22 mouse cellular contexts compared by ENCODE assay signal in genomic region chr9:120593383-120594101, GRCm38 (mm10). TPM values are rescaled to one million over a fixed set of nuclear protein-coding genes. Genes with fewer than 3 reads are reported as not detected.
DNase-seq lines count a peak whose midpoint lies in the region; ATAC-seq and TF ChIP-seq lines count a peak whose summit lies in the region.
"Had no signal": no experiment of that assay in that cellular context is flagged by ENCODE, and none has a peak within 500 bp of the region (broad histone marks: within the 10 kb centered on the region; RNA-seq: fewer than 3 reads in every experiment).

No protein-coding gene starts in this region.

- no peak overlapping the region for H3K9ac ChIP-seq in kidney, embryonic 16.5 days (replicated peaks; ENCODE audit: low read length)
- H3K9ac ChIP-seq in embryonic facial prominence, embryonic 15.5 days, result no peak overlapping the region
- H3K9ac ChIP-seq: forebrain, embryonic 15.5 days; heart, embryonic 15.5 days; limb, embryonic 12.5 days; liver, embryonic 14.5 days; midbrain, embryonic 15.5 days had no signal

- peaks cover 3% of the 10 kb centered on the region; the same call in 1 of the 2 replicates for H3K4me1 ChIP-seq in kidney, embryonic 16.5 days (ENCODE audit: insufficient read depth, low read length)
- H3K4me1 ChIP-seq in G1E (ENCODE audit: insufficient read depth, low read depth, low read length), result peaks cover 15% of the 10 kb centered on the region
- 0 out of 2 replicates have a peak, but pooled peaks cover 4% of the 10 kb centered on the region for H3K4me1 ChIP-seq in embryonic facial prominence, embryonic 15.5 days
- H3K4me1 ChIP-seq in hindbrain, embryonic 10.5 days (replicated peaks), result peaks cover 24% of the 10 kb centered on the region

- WGBS in kidney, embryonic 16.5 days, result 33% methylated on average over 9 of the region's 9 CpGs
- WGBS in embryonic facial prominence, embryonic 15.5 days, result 43% methylated on average over 9 of the region's 9 CpGs
- 41% methylated on average over 9 of the region's 9 CpGs for WGBS in hindbrain, embryonic 10.5 days

- H3K27me3 ChIP-seq in kidney, embryonic 16.5 days (ENCODE audit: insufficient read depth, low read length), result no peaks in the 10 kb centered on the region
- peaks cover 20% of the 10 kb centered on the region for H3K27me3 ChIP-seq in G1E (ENCODE audit: insufficient read depth, low read length)
- H3K27me3 ChIP-seq in embryonic facial prominence, embryonic 15.5 days, result 0 out of 2 replicates have a peak, but pooled peaks cover 3% of the 10 kb centered on the region
- H3K27me3 ChIP-seq in hindbrain, embryonic 10.5 days (ENCODE audit: insufficient read depth, poor library complexity, severe bottlenecking), result 0 out of 2 replicates have a peak, but pooled peaks cover 2% of the 10 kb centered on the region
- H3K27me3 ChIP-seq: forebrain, embryonic 15.5 days; limb, embryonic 12.5 days; midbrain, embryonic 15.5 days had no signal

- peak; percentile 47; the same call in 1 of the 2 replicates for ATAC-seq in kidney, embryonic 16.5 days (ENCODE audit: low FRiP score, low TSS enrichment)
- peak; percentile 36; the same call in 1 of the 2 replicates for ATAC-seq in G1E (ENCODE audit: extremely low read depth, insufficient number of reproducible peaks, low FRiP score, poor library complexity, severe bottlenecking)
- peak; percentile 46; the same call in 1 of the 2 replicates for ATAC-seq in embryonic facial prominence, embryonic 15.5 days (ENCODE audit: insufficient number of reproducible peaks, low FRiP score, low TSS enrichment, low read depth)
- ATAC-seq: forebrain, embryonic 15.5 days; midbrain, embryonic 15.5 days had no signal

- no peaks in the 10 kb centered on the region for H3K9me3 ChIP-seq in kidney, embryonic 16.5 days (ENCODE audit: low read length)
- H3K9me3 ChIP-seq in G1E (replicated peaks), result no peaks in the 10 kb centered on the region
- H3K9me3 ChIP-seq in embryonic facial prominence, embryonic 15.5 days (replicated peaks), result no peaks in the 10 kb centered on the region
- H3K9me3 ChIP-seq in hindbrain, embryonic 10.5 days, result no peaks in the 10 kb centered on the region
- H3K9me3 ChIP-seq: forebrain, embryonic 15.5 days; heart, embryonic 15.5 days; limb, embryonic 12.5 days; midbrain, embryonic 15.5 days had no signal

- no peaks in the 10 kb centered on the region for H3K36me3 ChIP-seq in kidney, embryonic 16.5 days (ENCODE audit: insufficient read depth, low read length)
- H3K36me3 ChIP-seq in G1E (replicated peaks), result no peaks in the 10 kb centered on the region
- H3K36me3 ChIP-seq in embryonic facial prominence, embryonic 15.5 days, result no peaks in the 10 kb centered on the region
- H3K36me3 ChIP-seq in hindbrain, embryonic 10.5 days, result no peaks in the 10 kb centered on the region
- H3K36me3 ChIP-seq: forebrain, embryonic 15.5 days; heart, embryonic 15.5 days; limb, embryonic 12.5 days; midbrain, embryonic 15.5 days had no signal

- no peak for TF ChIP-seq CTCF in G1E (IDR thresholded peaks at IDR 0.05; ENCODE audit: low read depth, low read length)

- DNase-seq in kidney, adult 8-10 months, result no peak
- peak; percentile 43 for DNase-seq in 3134 (ENCODE audit: extremely low read depth, insufficient read length, low spot score)
- DNase-seq in G1E (ENCODE audit: low spot score), result no peak
- no peak for DNase-seq in spleen, adult 18-20 months
- DNase-seq in embryo, embryonic 10.5 days (ENCODE audit: low spot score), result no peak
- DNase-seq in hindbrain, embryonic 10.5 days (ENCODE audit: low spot score), result no peak
- DNase-seq: adrenal gland, postnatal 25 days; cerebellum, adult 2 months; gastrocnemius, adult 2 months; heart, adult 18-20 months; kidney, adult 2 months; retina, postnatal 1 day; right cerebral cortex, postnatal 4 days had no signal

- peak overlapping the region; percentile 35; the same call in 1 of the 2 replicates for H3K27ac ChIP-seq in kidney, embryonic 16.5 days (ENCODE audit: low read length)
- H3K27ac ChIP-seq in embryonic facial prominence, embryonic 15.5 days (replicated peaks), result peak overlapping the region; percentile 78
- no peak overlapping the region for H3K27ac ChIP-seq in hindbrain, embryonic 10.5 days
- H3K27ac ChIP-seq: forebrain, embryonic 15.5 days; gastrocnemius, adult 2 months; heart, embryonic 15.5 days; layer of hippocampus, adult 2 months; limb, embryonic 12.5 days; liver, embryonic 14.5 days; midbrain, embryonic 15.5 days had no signal

- H3K4me3 ChIP-seq in kidney, embryonic 16.5 days (ENCODE audit: low read length), result no peak overlapping the region
- no peak overlapping the region for H3K4me3 ChIP-seq in G1E (ENCODE audit: low read depth, low read length)
- no peak overlapping the region for H3K4me3 ChIP-seq in embryonic facial prominence, embryonic 15.5 days (replicated peaks)
- H3K4me3 ChIP-seq in hindbrain, embryonic 10.5 days, result no peak overlapping the region
- H3K4me3 ChIP-seq: forebrain, embryonic 15.5 days; gastrocnemius, adult 2 months; heart, embryonic 15.5 days; layer of hippocampus, adult 2 months; limb, embryonic 12.5 days; midbrain, embryonic 15.5 days had no signal

- no peak overlapping the region for H3K4me2 ChIP-seq in kidney, embryonic 16.5 days (replicated peaks; ENCODE audit: low read depth, low read length)
- no peak overlapping the region for H3K4me2 ChIP-seq in embryonic facial prominence, embryonic 15.5 days (replicated peaks)
- H3K4me2 ChIP-seq: forebrain, embryonic 15.5 days; heart, embryonic 15.5 days; limb, embryonic 12.5 days; midbrain, embryonic 15.5 days had no signal

RNA-seq across cellular contexts. Expression of gene Rpl14, which starts 22.3 kb away (rescaled TPM):
- 730 and 733 TPM in 2 replicates for polyA plus RNA-seq in kidney, embryonic 16.5 days (2015; fragmentation: Nextera tagmentation; extraction: Ambion mirVana)
- total RNA-seq in G1E (2014; fragmentation: Nextera tagmentation), result 933 and 945 TPM in 2 replicates
- total RNA-seq in G1E (2017), result 1,738 and 1,944 TPM in 2 replicates
- 1,480 and 1,513 TPM in 2 replicates for polyA plus RNA-seq in G1E (2012)
- polyA plus RNA-seq in embryonic facial prominence, embryonic 15.5 days (2015; fragmentation: Nextera tagmentation; extraction: Ambion mirVana), result 799 and 857 TPM in 2 replicates
- polyA plus RNA-seq in hindbrain, embryonic 10.5 days (2016; fragmentation: Nextera tagmentation; extraction: Ambion mirVana), result 673 and 781 TPM in 2 replicates

RNA-seq across cellular contexts. Expression of gene Entpd3, which starts 53.9 kb away (rescaled TPM):
- 1.8 TPM in 2 replicates for polyA plus RNA-seq in kidney, embryonic 16.5 days (2015; fragmentation: Nextera tagmentation; extraction: Ambion mirVana)
- total RNA-seq in G1E (2014; fragmentation: Nextera tagmentation), result 0.19 TPM in 1 of 2 replicates, not detected in the other
- 0.22 and 0.23 TPM in 2 replicates for total RNA-seq in G1E (2017)
- polyA plus RNA-seq in G1E (2012), result not detected in 2 replicates
- polyA plus RNA-seq in embryonic facial prominence, embryonic 15.5 days (2015; fragmentation: Nextera tagmentation; extraction: Ambion mirVana), result 6.6 and 7.7 TPM in 2 replicates
- polyA plus RNA-seq in hindbrain, embryonic 10.5 days (2016; fragmentation: Nextera tagmentation; extraction: Ambion mirVana), result 0.25 and 0.41 TPM in 2 replicates
- total RNA-seq: gastrocnemius, adult 2 months; heart, adult 18-20 months; hematopoietic stem cell, adult 5-6 weeks had no signal
